Mouse (Mus musculus) G1E (cell line): ENCODE data around the gene 2310022B05Rik.

Experiments
- CTCF ChIP-seq: IDR thresholded peaks from 2 replicates; pipeline ENCODE4 v1.5.1; 2012; ENCODE audit warnings: low read depth, low read length, inconsistent platforms, mixed read lengths
- GATA1 ChIP-seq: IDR thresholded peaks from 2 replicates; pipeline ENCODE4 v1.6.1; 2012; ENCODE audit warnings: borderline replicate concordance, low read length, inconsistent platforms, mixed read lengths

DNA sequence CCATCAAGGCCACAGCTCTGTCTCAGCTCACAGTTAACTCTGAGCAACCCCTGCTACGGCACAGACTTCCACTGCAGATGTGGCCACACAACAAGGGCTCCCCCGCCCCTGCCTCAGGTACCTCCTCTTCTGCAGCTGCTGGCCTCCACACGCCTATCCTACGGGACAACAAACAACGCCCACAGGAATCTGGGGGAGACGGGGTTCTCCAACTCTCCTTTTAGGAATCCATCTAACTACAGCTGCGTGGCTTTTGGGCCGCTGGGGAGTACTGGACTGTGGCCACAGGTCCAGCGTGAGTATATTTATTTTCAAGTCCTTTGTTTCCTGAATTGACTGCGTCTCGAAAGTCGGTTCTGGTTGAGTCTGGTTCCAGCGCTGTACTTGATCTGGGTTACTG is 15.1 kb upstream of the 2310022B05Rik start:
- TF ChIP-seq CTCF (no peak), GATA1 (no peak)
